Mouse (Mus musculus): ENCODE results near the gene Clip3.

Clip3 gene

DNA sequence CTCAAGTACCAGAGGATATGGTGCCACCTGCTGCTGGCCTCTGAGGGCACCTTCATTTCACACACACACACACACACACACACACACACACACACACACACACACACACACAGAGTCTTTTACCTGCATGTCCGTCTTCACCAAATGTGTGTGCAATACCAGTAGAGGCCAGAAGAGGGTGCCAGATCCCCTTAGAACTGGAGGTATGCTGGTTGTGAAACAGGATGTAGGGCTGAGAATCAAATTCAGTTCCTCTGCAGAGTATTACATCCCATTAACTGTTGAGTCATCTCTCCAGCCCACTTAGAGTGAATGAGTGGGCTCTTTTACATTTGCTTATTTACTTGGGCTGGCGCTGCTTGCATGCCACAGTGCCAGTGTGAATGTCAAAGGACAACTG, 33.8 kb downstream of the Clip3 start:
- peak; percentile 85 for DNase-seq (ENCODE audit: low read depth, low spot score)

GRCm38 (mm10) chr7:30326427-30326826, 34.9 kb downstream of the Clip3 start:
- no peak for DNase-seq (ENCODE audit: low read depth, low spot score)

DNA sequence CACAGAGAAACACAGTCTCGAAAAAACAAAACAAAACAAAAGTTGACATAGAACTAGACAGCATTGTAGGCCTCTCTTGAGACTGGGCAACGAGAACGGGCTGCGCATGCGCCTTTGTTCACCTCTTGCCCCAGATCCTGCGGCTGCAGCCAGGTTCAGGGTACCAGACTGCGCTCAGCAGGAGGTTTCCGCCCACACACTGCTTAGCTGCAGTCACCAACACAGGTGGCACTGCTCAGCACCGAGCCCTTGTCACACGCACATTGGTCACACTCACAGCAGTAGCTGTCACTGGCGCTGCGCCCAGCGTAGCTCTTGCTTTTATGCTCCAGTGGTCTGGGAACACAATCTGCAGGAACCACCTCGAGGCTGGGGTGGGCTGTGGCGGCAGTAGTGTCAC, 35.6 kb downstream of the Clip3 start:
- peak; percentile 69 for DNase-seq (ENCODE audit: low read depth, low spot score)

DNA sequence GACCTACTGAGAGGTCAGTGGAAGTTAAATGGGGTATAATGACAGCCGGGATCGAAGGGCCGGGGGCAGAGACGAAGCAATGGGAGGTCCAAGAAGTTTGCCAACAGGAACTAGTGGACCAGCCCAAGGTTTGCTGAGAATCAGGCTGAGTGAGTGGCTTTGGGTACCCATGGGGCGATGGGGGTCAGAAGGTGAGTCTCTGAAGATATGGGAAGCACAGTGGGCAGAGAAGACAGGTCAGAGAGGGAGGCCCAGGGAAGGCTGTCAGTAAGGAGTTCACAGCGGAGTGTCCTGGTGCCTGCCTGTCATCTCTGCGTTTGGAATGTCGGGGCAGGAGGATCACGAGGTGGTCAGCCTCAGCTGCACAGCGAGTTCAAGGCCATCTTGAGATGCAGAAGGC, 36.9 kb downstream of the Clip3 start:
- DNase-seq (ENCODE audit: low read depth, low spot score) = no peak

- DNase-seq (ENCODE audit: low read depth, low spot score) = peak; percentile 93
These were observed 40.4 kb downstream of the Clip3 start for GRCm38 (mm10) chr7:30331887-30332286.

GRCm38 (mm10) chr7:30332622-30333259, 41.2 kb downstream of the Clip3 start:
- DNase-seq (ENCODE audit: low read depth, low spot score) = no peak

GRCm38 (mm10) chr7:30333436-30333835, 41.9 kb downstream of the Clip3 start:
- DNase-seq (ENCODE audit: low read depth, low spot score) = no peak

DNA sequence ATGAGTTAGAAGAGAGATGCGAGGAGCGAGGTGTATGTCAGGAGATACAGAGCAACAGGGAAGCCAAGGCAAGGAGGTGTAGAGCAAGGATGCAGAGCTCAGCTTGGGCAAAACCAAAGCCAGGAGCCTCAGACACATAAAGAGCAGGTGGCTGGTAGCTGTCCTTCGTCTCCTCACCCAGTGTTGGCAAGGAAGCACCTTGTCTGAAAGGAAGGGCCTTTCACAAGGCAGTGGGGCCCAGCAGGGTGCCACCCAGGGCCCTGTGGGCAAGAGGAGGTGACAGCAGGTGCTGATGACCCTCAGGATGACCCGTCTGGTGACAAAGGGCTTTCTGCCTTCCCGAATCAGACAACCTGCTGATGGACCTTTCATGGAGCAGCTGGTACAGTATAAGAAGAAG, 43.0 kb downstream of the Clip3 start:
- no peak for DNase-seq (ENCODE audit: low read depth, low spot score)

GRCm38 (mm10) chr7:30335688-30336087, 44.2 kb downstream of the Clip3 start:
- DNase-seq (ENCODE audit: low read depth, low spot score) = no peak

GRCm38 (mm10) chr7:30336384-30336783, 44.9 kb downstream of the Clip3 start:
- peak; percentile 75 for DNase-seq (ENCODE audit: low read depth, low spot score)

DNA sequence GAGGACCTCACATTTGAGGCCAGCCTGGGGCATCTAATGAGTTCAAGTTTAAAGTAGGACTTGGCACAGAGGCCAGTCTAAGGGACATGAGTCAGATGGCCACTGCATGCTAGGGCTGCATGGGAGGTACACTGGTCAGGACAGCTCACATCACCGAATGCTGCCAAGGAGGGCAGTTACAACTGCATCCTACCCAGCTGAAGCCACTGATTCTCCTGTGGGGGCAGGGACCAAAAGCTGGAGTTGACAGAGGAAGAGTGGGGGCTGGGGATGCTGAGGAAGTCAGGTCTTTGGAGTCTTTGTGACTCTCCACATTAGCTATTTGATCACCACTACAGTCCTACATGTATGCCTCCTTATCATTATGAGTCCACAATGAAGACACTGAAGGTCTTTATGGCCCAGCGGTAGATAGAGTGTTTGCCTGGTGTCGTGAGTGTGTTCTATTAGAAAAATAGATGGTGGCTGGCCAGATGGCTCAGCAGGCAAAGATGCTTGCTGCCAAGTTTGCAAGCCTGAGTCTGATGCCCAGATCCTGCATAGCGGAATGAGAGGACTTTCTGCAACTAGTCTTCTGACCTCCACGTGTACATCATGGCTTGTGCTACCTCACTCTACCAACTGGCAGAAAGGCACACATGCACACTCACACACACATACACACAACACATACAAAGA, 48.0 kb downstream of the Clip3 start:
- no peak for DNase-seq (ENCODE audit: low read depth, low spot score)

DNA sequence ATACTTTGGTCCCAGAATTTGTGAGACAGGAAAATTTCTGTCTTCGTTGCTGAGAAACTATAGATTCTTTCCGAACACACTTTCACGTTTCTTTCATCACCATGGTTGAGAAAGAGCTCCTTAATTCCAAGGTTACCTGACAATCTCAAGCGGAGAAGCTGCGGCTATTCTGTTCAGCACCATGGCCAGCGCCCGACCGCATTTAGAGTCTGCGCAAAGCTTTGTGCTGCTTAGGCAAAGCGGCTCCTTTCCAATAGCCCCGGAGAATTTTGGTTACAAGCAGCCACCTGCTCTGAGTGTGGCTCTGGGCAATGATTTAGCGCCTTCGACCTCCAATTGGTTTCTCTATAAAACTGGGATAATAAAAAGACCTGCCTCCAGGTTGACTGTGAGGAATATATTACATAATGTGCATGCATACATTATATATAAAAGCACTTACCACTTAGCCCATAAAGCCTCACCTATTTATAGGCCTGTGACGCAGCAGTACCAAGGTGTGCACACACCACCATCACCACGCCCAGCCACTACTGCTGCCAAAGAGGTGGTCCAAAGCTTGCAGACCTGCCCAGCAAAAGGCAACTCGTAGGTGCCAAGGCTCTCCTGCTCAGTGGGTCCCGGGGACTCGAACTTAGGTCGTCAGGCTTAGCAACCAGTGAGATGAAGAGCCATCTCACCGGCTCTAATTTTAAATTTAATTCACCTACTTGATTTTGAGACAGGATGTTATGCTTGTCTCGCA, 55.3 kb downstream of the Clip3 start:
- peak; percentile 47 for DNase-seq (ENCODE audit: low read depth, low spot score)

GRCm38 (mm10) chr7:30347828-30348227, 56.3 kb downstream of the Clip3 start:
- DNase-seq (ENCODE audit: low read depth, low spot score) = peak; percentile 73

DNA sequence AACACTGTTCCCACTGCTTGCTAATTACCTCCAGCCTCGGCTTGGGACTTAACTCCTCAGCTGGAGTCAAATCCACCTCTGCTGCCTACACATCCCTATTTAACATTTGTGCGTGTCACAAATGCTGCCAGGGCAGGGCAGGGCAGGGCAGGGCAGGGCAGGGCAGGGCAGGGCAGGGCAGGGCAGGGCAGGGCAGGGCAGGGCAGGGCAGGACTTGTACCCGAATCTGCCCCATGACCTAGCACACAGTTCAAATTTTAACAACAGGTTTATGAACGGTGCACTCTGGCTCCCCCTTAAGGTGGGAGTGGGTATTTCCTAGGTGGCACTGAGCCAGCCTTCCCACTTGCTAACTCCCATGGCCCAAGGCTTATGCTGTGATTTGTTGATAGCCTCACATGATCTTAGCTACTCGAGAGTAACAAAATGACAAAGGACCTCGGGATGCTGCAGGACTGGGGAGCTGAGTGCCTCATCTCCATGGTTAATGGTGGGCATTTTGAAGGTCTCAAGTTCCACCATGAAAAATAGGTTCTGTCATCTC, 61.8 kb downstream of the Clip3 start:
- peak; percentile 70 for DNase-seq (ENCODE audit: low read depth, low spot score)

- DNase-seq (ENCODE audit: low read depth, low spot score) = no peak
These were observed 62.5 kb downstream of the Clip3 start for GRCm38 (mm10) chr7:30354059-30354458.

Data from A20 (cell line).